Mouse (Mus musculus): ENCODE measurements around the gene Tuba3a. TPM values are rescaled to one million over a fixed set of nuclear protein-coding genes. Genes with fewer than 3 reads are reported as not detected.

The Tuba3a gene
- polyA plus RNA-seq, 1 experiment from 2014 or later: 0.56 TPM

GRCm38 (mm10) chr6:125266091-125266490 is 19.8 kb downstream of the Tuba3a start:
- WGBS: 71% methylated on average over 13 of the region's 13 CpGs
- no peak for ATAC-seq (ENCODE audit: insufficient number of reproducible peaks, insufficient read depth, low FRiP score, low TSS enrichment, low read depth)
- no peak overlapping the region for H3K9ac ChIP-seq (replicated peaks)

DNA sequence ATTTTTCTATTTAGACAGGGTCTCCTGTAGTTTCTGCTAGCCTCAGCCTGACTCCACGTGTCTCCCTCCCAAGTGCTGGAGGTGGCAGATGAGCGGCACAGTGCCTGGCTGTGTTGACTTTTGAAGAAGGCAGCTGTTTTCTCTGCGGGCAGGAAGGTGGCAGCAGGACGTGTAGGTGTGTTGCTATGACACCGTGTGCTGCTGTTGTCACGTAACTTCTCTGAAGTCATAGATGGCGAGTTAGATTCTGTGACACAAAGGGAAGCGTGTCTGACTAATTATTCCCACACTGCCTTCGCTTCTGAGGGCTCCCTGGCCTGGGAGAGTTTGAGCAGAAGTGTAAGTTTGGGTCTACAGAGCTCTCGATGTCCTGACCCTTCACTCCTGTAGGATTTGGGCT is 20.6 kb downstream of the Tuba3a start:
- Histone ChIP-seq H3K27me3 (no peaks in the 10 kb centered on the region), H3K36me3 (no peaks in the 10 kb centered on the region), H3K27ac (no peak overlapping the region), H3K9me3 (peaks cover 4% of the 10 kb centered on the region; the same call in 1 of the 2 replicates), H3K4me3 (replicated peaks) (no peak overlapping the region), H3K4me2 (no peak overlapping the region), H3K4me1 (replicated peaks) (no peaks in the 10 kb centered on the region), H3K9ac (replicated peaks) (no peak overlapping the region)
- no peak for ATAC-seq (ENCODE audit: insufficient number of reproducible peaks, insufficient read depth, low FRiP score, low TSS enrichment, low read depth)
- 55% methylated on average over 10 of the region's 10 CpGs for WGBS

More at GRCm38 (mm10) chr6:125266091-125266490, 19.8 kb downstream of the Tuba3a start:
- 0 out of 2 replicates have a peak, but pooled peaks cover 3% of the 10 kb centered on the region for H3K27me3 ChIP-seq
- H3K27ac ChIP-seq: no peak overlapping the region
- no peak overlapping the region for H3K4me2 ChIP-seq
- peaks cover 4% of the 10 kb centered on the region; the same call in 1 of the 2 replicates for H3K9me3 ChIP-seq
- no peak overlapping the region for H3K4me3 ChIP-seq (replicated peaks)
- H3K36me3 ChIP-seq: no peaks in the 10 kb centered on the region
- no peaks in the 10 kb centered on the region for H3K4me1 ChIP-seq (replicated peaks)

DNA sequence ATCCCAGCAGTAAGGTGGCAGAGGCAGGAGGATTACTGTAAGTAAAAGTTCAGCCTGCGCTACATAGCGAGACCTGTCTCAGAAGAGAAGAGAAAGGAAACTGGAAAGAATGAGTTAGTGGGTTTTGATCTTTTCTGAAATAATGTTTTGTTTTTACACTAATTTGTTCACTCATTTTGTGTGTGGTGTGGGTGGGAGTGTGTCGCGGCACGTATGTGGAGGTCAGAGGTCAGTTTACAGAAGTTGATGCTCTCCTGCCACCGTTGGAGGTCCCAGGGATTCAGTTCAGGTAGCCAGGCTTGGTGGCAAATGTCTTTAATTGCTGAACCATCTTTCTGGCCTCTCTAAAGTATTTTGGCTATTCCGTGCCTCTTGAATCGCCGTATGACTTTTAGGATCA is 21.6 kb downstream of the Tuba3a start:
- no peak overlapping the region for H3K9ac ChIP-seq (replicated peaks)
- H3K4me1 ChIP-seq (replicated peaks): no peaks in the 10 kb centered on the region
- H3K9me3 ChIP-seq: peaks cover 4% of the 10 kb centered on the region; the same call in 1 of the 2 replicates
- no peaks in the 10 kb centered on the region for H3K27me3 ChIP-seq
- ATAC-seq (ENCODE audit: insufficient number of reproducible peaks, insufficient read depth, low FRiP score, low TSS enrichment, low read depth): no peak
- no peak overlapping the region for H3K27ac ChIP-seq
- no peak overlapping the region for H3K4me2 ChIP-seq
- no peaks in the 10 kb centered on the region for H3K36me3 ChIP-seq
- WGBS: 87% methylated on average over 9 of the region's 9 CpGs
- no peak overlapping the region for H3K4me3 ChIP-seq (replicated peaks)

DNA sequence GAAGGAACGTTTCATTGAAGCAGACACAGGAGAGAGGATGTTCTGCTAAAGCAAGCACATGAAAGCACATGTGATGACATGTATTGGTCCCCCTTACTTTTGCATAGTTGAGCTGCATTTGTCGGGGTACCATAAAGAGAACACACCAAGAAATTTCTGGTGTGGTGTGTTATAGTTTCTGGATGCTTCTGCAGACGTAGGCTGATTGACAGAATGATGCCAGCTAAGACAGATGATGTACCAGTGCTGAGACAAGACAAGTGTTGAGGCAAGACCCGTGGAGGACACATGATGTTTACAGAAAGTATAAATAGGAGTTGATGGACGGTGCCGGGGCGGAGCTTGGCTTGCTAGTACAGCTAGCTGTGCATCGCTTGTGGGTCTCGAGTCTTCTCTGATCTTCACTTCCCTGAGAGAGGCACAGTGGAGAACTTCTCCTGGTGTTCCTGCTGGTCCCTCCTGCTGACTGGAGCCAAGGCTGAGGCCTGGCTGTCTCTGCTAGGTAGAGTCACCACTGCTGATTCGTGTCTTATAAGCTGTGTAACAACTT is 25.8 kb downstream of the Tuba3a start:
- peaks cover 4% of the 10 kb centered on the region; the same call in 1 of the 2 replicates for H3K9me3 ChIP-seq
- ATAC-seq (ENCODE audit: insufficient number of reproducible peaks, insufficient read depth, low FRiP score, low TSS enrichment, low read depth): no peak
- H3K4me1 ChIP-seq (replicated peaks): peaks cover 16% of the 10 kb centered on the region
- no peaks in the 10 kb centered on the region for H3K36me3 ChIP-seq
- H3K4me3 ChIP-seq (replicated peaks): no peak overlapping the region
- H3K27ac ChIP-seq: no peak overlapping the region
- 78% methylated on average over 10 of the region's 10 CpGs for WGBS
- H3K27me3 ChIP-seq: no peaks in the 10 kb centered on the region
- H3K4me2 ChIP-seq: no peak overlapping the region
- no peak overlapping the region for H3K9ac ChIP-seq (replicated peaks)

GRCm38 (mm10) chr6:125256222-125256966 is 29.4 kb downstream of the Tuba3a start:
- WGBS: 80% methylated on average over 8 of the region's 8 CpGs
- no peak overlapping the region for H3K9ac ChIP-seq (replicated peaks)
- H3K4me2 ChIP-seq: no peak overlapping the region
- 0 out of 2 replicates have a peak overlapping the region, but pooled peaks have one; percentile 8 for H3K27ac ChIP-seq
- no peaks in the 10 kb centered on the region for H3K36me3 ChIP-seq
- no peak overlapping the region for H3K4me3 ChIP-seq (replicated peaks)
- no peak for ATAC-seq (ENCODE audit: insufficient number of reproducible peaks, insufficient read depth, low FRiP score, low TSS enrichment, low read depth)
- peaks cover 6% of the 10 kb centered on the region; the same call in 1 of the 2 replicates for H3K9me3 ChIP-seq
- no peaks in the 10 kb centered on the region for H3K27me3 ChIP-seq
- H3K4me1 ChIP-seq (replicated peaks): peaks cover 16% of the 10 kb centered on the region

DNA sequence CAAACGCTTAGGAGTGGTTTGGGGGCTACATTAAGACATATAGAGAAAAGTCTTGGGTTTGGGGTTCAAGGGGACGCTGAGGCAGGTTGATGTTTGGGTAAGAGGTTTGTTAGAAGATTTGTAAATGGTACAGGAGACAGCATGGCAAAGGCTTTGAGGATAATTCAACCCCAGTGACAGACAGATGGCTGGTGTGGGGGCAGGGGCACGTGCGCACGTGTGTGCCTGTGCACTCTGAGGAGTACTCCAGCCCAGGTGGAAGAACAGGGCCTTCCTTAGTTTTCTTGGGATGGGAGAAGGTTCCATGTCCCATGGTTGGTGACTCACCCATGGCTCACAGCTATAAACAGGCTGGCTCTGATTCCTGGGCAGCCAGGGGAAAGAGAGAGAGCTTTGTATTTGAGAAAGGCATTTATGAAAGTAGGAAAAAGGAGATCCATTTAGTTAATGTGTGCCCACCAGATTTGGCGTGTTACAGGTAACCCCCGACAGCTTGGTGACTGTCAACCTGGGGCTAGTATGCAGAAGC is 30.3 kb downstream of the Tuba3a start:
- Histone ChIP-seq H3K4me1 (replicated peaks) (peaks cover 16% of the 10 kb centered on the region), H3K27me3 (no peaks in the 10 kb centered on the region), H3K4me2 (no peak overlapping the region), H3K9ac (replicated peaks) (no peak overlapping the region), H3K27ac (0 out of 2 replicates have a peak overlapping the region, but pooled peaks have one; percentile 29), H3K9me3 (peaks cover 6% of the 10 kb centered on the region; the same call in 1 of the 2 replicates), H3K36me3 (no peaks in the 10 kb centered on the region), H3K4me3 (replicated peaks) (no peak overlapping the region)
- ATAC-seq (ENCODE audit: insufficient number of reproducible peaks, insufficient read depth, low FRiP score, low TSS enrichment, low read depth): no peak
- WGBS: 87% methylated on average over 7 of the region's 7 CpGs

- no peak for ATAC-seq (ENCODE audit: insufficient number of reproducible peaks, insufficient read depth, low FRiP score, low TSS enrichment, low read depth)
- no peaks in the 10 kb centered on the region for H3K36me3 ChIP-seq
- no peak overlapping the region for H3K27ac ChIP-seq
- H3K27me3 ChIP-seq: no peaks in the 10 kb centered on the region
- no peak overlapping the region for H3K4me3 ChIP-seq (replicated peaks)
- WGBS: 80% methylated on average over 14 of the region's 14 CpGs
- peaks cover 16% of the 10 kb centered on the region for H3K4me1 ChIP-seq (replicated peaks)
- H3K9me3 ChIP-seq: peaks cover 6% of the 10 kb centered on the region; the same call in 1 of the 2 replicates
- no peak overlapping the region for H3K4me2 ChIP-seq
- H3K9ac ChIP-seq (replicated peaks): no peak overlapping the region
Measured at GRCm38 (mm10) chr6:125253863-125254715, 31.8 kb downstream of the Tuba3a start.

- no peak for ATAC-seq (ENCODE audit: insufficient number of reproducible peaks, insufficient read depth, low FRiP score, low TSS enrichment, low read depth)
- WGBS: 92% methylated on average over 8 of the region's 8 CpGs
- no peaks in the 10 kb centered on the region for H3K36me3 ChIP-seq
- H3K4me3 ChIP-seq (replicated peaks): no peak overlapping the region
- H3K27me3 ChIP-seq: no peaks in the 10 kb centered on the region
- H3K4me1 ChIP-seq (replicated peaks): peaks cover 5% of the 10 kb centered on the region
- no peak overlapping the region for H3K9ac ChIP-seq (replicated peaks)
- H3K4me2 ChIP-seq: no peak overlapping the region
- no peak overlapping the region for H3K27ac ChIP-seq
- H3K9me3 ChIP-seq: peaks cover 6% of the 10 kb centered on the region; the same call in 1 of the 2 replicates
Measured at GRCm38 (mm10) chr6:125252711-125253110, 33.1 kb downstream of the Tuba3a start.

GRCm38 (mm10) chr6:125252285-125252684 is 33.6 kb downstream of the Tuba3a start:
- no peak overlapping the region for H3K4me2 ChIP-seq

DNA sequence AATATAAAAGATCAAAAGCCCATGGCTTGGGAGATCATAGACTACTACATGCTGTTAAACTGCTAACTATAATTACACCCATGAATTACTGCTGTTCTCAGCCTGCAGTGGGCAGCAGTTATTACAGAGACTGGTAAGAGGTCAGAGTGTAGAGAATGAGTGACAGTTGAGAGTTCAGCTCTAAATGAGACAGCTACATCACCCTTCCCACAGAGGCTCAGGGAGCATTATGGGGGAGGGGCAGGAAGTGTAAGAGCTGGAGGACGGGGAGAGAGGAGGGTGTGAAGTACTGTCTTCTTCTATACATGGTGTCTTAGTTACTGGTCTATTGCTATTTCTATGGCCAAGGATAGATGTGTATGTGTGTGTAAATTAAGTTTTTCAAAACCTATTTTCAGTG is 41.3 kb downstream of the Tuba3a start:
- H3K4me1 ChIP-seq (replicated peaks): no peaks in the 10 kb centered on the region
- H3K4me3 ChIP-seq (replicated peaks): no peak overlapping the region
- H3K9me3 ChIP-seq: no peaks in the 10 kb centered on the region
- H3K36me3 ChIP-seq: no peaks in the 10 kb centered on the region
- ATAC-seq (ENCODE audit: insufficient number of reproducible peaks, insufficient read depth, low FRiP score, low TSS enrichment, low read depth): no peak
- no peak overlapping the region for H3K9ac ChIP-seq (replicated peaks)
- no peak overlapping the region for H3K27ac ChIP-seq
- 25% methylated on average over 1 of the region's 1 CpGs for WGBS
- no peaks in the 10 kb centered on the region for H3K27me3 ChIP-seq
- no peak overlapping the region for H3K4me2 ChIP-seq

More at GRCm38 (mm10) chr6:125252285-125252684, 33.6 kb downstream of the Tuba3a start:
- no peak overlapping the region for H3K4me3 ChIP-seq (replicated peaks)
- WGBS: 90% methylated on average over 3 of the region's 3 CpGs
- no peak overlapping the region for H3K9ac ChIP-seq (replicated peaks)
- peaks cover 6% of the 10 kb centered on the region; the same call in 1 of the 2 replicates for H3K9me3 ChIP-seq
- ATAC-seq (ENCODE audit: insufficient number of reproducible peaks, insufficient read depth, low FRiP score, low TSS enrichment, low read depth): no peak
- H3K27me3 ChIP-seq: no peaks in the 10 kb centered on the region
- no peaks in the 10 kb centered on the region for H3K36me3 ChIP-seq
- peaks cover under 1% of the 10 kb centered on the region for H3K4me1 ChIP-seq (replicated peaks)
- H3K27ac ChIP-seq: no peak overlapping the region

- H3K9me3 ChIP-seq: no peaks in the 10 kb centered on the region
- no peak for ATAC-seq (ENCODE audit: insufficient number of reproducible peaks, insufficient read depth, low FRiP score, low TSS enrichment, low read depth)
- H3K27ac ChIP-seq: no peak overlapping the region
- H3K4me1 ChIP-seq (replicated peaks): 0 out of 2 replicates have a peak, but pooled peaks cover 5% of the 10 kb centered on the region
- H3K4me3 ChIP-seq (replicated peaks): no peak overlapping the region
- no peak overlapping the region for H3K9ac ChIP-seq (replicated peaks)
- no peaks in the 10 kb centered on the region for H3K27me3 ChIP-seq
- H3K4me2 ChIP-seq: no peak overlapping the region
- no peaks in the 10 kb centered on the region for H3K36me3 ChIP-seq
- WGBS: 78% methylated on average over 8 of the region's 8 CpGs
Measured at GRCm38 (mm10) chr6:125241566-125241965, 44.3 kb downstream of the Tuba3a start.
